15 mouse cellular contexts compared by ENCODE assay signal in the genomic region with DNA sequence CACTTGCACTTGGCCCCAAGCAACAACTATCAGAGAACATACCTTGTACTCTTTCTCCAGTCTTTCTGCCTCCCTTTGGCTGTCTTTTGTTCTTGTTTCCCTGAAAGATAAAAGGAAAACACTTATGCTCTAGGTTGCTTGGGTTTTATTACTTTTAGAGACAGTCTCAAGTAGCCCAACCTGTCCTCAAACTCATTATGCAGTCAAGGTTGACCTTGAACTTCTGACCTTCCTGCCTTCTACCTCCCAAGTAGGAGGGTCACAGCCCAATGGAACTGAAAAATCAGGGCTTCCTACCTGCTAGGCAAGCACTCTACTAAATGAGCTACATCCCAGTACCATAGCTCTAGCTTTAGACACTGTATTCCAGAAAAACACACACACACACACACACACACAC.
"Had no signal": no experiment of that assay in that cellular context is flagged by ENCODE, and none has a peak within 500 bp of the region (broad histone marks: within the 10 kb centered on the region; RNA-seq: fewer than 3 reads in every experiment).

No protein-coding gene starts in this region.

- H3K9ac ChIP-seq: lung, embryonic 14.5 days; midbrain, embryonic 12.5 days; neural tube, embryonic 12.5 days; stomach, embryonic 15.5 days had no signal

- H3K36me3 ChIP-seq: midbrain, embryonic 10.5 days; midbrain, embryonic 12.5 days; neural tube, embryonic 12.5 days; stomach, embryonic 15.5 days had no signal

- H3K4me1 ChIP-seq: midbrain, embryonic 10.5 days; midbrain, embryonic 12.5 days; neural tube, embryonic 12.5 days; stomach, embryonic 15.5 days had no signal

- H3K4me3 ChIP-seq: midbrain, embryonic 10.5 days; midbrain, embryonic 12.5 days; myocyte; neural tube, embryonic 12.5 days; stomach, embryonic 15.5 days had no signal

- H3K27ac ChIP-seq: midbrain, embryonic 10.5 days; midbrain, embryonic 12.5 days; neural tube, embryonic 12.5 days; stomach, embryonic 15.5 days; stomach, postnatal 0 days had no signal

- DNase-seq: lung, adult 18-20 months; lung, embryonic 14.5 days; lung, postnatal 10 days; lung, postnatal 4 days; midbrain, embryonic 14.5 days; right cerebral cortex, postnatal 14 days; thymus, adult 2 months; thymus, postnatal 25 days; thymus, postnatal 4 days had no signal
